Mouse (Mus musculus): ENCODE results near the gene Tlx2. TPM values are rescaled to one million over a fixed set of nuclear protein-coding genes. Genes with fewer than 3 reads are reported as not detected.

The Tlx2 gene
- not detected for polyA plus RNA-seq (2014; fragmentation: Illumina TruSeq; extraction: RNeasy Lipid Tissue Mini Kit (QIAGEN cat#74804); ENCODE audit: low read depth, low replicate concordance)

DNA sequence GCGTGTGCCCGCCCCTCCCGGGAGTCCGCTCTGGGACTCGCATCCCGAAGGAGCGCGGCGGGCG, at the start of gene Tlx2:
TSS of gene Tlx2 (minus strand) at position 47 of the 64 bp plus-strand sequence.

DNA sequence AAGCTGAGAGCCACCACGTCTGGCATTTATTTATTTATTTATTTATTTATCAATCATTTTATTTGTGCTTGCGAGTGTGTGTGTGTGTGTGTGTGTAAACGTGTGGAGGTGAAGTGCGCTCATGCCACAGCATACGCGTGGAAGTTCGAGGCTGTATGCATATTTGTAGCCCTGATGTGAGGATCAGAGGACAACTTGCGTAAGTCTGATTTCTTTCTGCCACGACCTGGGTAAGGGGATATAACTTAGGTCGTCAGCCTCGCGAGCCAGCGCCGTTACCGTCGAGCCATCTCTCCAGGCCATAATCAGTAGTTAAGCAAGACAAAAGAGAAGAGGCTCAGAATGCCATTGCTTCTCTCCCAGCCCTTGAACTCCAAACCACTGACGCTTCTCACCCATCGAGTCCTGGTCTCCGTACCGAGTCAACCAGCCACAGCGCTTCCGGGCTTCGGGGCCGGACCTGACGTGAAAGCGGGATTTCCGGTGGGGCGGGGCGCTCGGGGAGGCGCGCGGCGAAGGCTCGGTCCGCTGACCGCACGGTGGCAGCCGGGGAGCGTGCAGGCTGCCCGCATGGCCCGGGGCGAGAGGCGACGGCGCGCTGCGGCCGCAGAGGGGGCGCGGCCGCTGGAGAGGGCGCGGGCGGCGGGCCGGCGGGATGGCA, 45.0 kb upstream of the Tlx2 start, which contains the start of gene Mogs:
TSS of gene Mogs (plus strand) at position 486 of the 661 bp plus-strand sequence.

DNA sequence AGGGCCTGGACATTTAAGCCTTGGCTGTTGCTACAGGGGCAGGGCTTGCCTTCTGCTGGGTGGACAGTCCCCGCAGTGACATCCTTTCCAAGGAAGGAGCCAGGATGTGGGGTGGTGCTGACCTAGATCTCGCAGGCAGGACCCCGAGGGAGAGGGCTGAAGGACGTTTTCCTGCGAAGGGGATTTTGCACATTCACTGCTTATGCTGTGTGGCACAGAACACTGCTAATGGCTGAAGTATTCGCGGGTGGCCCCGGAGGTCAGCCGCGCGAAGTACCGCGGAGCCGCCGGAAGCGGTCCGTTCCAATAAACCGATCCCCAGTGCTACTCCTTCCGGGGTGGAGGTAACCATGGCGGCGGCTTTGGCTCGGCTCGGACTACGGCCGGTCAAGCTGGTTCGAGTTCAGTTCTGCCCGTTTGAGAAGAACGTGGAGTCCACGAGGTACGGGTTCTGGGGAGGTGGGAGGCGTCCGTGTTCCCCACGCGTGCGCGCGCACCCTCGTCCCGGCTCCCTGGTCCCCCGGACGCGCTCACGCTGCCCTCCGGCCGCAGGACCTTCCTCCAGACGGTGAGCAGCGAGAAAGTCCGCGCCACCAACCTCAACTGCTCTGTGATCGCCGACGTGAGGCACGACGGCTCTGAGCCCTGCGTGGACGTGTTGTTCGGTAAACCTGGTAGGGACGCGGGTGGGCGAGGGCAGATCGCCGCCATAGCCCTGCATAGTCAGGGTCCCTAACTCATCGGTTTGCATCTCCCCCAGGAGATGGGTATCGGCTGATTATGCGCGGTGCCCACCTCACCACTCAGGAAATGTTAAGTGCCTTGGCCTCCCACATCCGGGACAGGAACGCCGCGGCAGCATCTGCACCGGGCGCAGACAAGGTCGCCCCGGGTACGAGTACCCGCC, 38.9 kb upstream of the Tlx2 start, which contains the start of gene Mrpl53:
TSS of gene Mrpl53 (plus strand) at position 279 of the 907 bp plus-strand sequence.

DNA sequence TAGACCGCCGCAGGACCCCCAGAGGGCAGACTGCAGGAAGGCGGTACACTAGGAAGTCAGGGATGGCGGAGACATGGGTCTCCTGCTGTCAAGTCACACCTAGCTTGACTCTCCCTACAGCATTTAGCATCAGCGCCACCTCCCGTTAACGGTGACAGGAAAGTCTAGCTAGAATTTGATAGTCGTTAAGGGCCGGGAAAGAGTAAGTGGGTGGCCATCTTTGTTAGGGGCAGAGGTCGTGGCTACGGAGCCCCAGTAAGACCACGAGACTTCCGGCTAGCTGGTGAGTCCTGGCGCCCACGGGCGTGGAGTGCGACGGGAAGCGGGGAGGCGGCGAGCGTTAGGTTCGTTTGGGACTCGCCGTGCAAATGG, 31.2 kb upstream of the Tlx2 start, which contains the start of the genes Ccdc142 and Gm42688:
TSS of gene Ccdc142 (plus strand) at position 286 of the 372 bp plus-strand sequence.
TSS of gene Gm42688 (plus strand) at position 302 of the 372 bp plus-strand sequence.

DNA sequence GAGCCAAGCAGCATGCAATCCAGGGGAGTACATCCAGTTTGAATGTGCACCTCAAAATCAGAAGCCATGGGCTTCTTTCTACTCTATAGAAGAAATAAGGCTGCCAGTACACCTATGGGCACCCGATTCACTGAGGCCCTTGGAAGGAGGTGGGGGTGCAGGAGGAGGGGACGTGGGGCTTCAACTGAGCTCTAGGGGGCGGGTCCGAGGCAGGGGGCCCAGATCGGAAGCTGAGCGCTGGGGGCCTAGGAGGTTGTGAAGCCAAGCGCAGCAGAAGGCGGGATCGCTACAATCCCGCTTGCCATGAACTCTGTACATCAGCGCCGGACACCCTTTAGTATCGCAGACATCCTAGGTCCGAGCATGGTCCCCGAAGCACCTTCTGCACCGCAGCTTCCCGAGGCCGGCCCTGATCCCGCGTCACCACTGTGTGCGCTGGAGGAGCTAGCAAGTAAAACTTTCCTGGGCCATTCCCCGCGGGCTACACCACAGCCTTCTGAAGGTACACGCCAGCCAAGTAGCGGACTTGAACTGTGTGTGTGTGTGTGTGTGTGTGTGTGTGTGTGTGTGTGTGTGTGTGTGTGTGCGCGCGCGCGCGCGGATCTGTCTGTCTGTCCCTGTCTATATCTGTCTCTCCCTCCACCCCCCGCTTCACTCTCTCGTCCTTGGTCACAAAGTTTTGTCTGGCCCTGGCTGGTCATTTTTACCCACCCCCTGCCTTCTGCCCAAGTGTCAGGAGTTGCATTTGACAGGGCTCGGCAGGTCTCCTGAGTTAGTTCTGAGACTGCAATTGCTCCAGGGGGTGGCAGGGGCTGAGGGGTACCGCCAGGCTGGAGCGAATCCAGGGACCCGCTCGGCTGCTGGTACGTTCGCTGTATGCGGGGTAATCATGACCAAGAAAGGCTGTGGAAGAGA, 16.3 kb upstream of the Tlx2 start, which contains the start of gene Lbx2:
TSS of gene Lbx2 (plus strand) at position 247 of the 915 bp plus-strand sequence.

DNA sequence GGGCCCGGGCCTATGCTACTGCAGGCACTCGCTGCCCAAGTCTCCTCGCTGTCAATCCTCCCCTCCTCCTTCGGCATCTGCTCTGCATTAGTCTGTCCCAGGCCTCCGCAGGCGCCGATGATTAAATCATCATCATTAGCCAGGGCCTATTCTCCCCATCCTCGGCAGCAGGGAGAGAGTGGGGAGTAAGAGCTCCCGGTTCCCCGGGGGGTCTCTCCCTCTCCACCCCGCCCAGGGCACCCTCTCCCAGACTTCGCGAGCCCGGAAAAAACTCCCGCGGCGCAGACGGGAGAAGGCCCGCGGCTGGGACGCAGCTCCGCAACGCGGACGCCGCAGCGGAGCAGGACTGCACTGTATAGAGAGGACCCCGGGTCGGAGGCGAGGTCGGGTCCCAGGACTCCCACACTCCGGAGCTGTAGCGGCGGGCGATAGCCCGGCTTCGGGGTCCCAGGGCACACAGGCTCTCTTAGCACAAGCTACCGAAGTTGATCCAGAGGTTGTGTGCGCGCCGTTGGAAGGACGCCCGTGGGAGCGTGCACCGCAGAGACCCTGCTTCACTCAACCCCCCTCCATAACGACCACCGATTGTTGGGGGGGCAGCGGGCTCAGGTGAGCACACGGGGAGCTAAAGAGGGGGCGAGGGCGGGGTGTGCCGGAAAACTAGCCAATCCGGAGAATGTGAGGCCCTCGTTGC, 7.7 kb upstream of the Tlx2 start, which contains the start of gene Pcgf1:
TSS of gene Pcgf1 (plus strand) at position 240 of the 694 bp plus-strand sequence.

DNA sequence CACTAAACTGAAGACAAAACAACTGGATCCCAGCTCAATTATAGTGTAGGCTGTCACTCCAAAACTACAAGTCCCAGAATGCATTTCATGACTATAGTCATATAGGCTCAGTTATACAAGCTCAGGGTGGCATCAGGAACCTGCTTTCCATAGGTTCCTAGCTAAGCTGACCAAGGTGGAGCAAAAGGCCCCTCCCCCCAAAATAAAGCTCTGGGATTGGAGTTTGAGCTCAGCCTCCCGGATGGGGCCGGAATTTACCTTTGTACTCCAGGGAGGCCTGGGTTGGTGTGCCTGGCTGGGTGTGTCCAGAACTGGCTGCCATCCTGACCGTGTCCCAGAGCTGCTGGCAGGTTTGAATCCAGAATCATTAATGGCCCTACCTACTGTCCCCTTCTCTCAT, 12.3 kb downstream of the Tlx2 start, which contains the start of gene Dqx1:
TSS of gene Dqx1 (plus strand) at position 55 of the 400 bp plus-strand sequence.

DNA sequence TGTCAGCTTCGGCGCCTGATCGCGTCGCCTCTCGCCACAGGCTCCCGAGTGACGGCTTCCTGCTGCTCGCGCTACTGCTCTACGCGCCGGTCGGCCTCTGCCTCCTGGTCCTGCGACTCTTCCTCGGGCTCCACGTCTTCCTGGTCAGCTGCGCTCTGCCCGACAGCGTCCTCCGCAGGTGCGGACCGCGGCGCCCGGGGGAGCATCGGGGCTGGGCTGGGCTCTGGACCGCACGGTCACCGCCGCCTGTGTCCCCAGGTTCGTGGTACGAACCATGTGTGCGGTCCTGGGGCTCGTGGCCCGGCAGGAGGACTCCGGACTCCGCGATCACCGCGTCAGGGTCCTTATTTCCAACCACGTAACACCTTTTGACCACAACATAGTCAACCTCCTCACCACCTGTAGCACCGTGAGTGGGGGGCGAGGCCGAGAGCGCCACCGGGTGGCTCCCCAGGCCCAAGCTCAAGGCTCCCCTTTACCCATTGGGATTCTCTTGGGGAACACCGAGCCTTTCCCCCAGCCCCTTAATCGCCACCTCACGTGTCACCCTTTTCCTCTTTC, 15.1 kb downstream of the Tlx2 start, which contains the start of gene Htra2:
TSS of gene Htra2 (minus strand) at position 403 of the 561 bp plus-strand sequence.

DNA sequence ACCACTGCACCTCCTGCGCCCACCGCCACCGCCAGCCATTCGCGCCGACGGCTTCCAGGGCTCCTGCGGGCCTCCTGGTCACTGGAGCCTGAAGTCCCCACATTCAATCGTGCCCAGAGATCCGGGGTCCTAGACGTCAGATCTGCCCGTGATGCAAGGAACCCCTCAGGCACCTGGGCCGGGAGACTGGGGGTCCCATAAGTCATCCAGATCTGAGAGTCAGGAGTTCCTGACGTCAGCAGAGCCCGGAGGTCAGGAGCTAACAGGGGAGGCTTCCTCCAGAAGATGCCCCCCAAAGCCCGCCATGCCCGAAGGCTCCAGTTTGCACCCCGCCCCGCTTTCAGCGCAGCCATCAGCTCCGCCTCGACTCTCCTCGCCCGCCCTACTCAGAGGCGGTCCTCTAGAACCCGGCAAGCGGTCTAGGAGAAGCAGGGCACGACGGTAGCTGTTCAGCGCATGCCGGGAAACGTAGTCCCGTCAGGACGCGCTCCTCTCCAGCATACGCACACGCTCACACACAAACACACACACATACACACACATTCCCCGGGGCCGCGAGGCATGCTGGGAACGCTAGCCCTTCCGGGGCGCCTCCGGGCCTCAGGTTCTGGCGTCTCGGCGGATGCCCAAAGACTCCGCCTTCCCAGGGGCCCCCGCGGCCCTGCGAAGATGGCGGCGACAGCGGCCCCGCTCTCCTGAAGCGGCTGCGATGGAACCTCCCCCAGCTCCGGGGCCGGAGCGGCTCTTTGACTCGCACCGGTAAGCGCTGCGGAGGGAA, 15.8 kb downstream of the Tlx2 start, which contains the start of gene Aup1:
TSS of gene Aup1 (plus strand) at position 448 of the 778 bp plus-strand sequence.

DNA sequence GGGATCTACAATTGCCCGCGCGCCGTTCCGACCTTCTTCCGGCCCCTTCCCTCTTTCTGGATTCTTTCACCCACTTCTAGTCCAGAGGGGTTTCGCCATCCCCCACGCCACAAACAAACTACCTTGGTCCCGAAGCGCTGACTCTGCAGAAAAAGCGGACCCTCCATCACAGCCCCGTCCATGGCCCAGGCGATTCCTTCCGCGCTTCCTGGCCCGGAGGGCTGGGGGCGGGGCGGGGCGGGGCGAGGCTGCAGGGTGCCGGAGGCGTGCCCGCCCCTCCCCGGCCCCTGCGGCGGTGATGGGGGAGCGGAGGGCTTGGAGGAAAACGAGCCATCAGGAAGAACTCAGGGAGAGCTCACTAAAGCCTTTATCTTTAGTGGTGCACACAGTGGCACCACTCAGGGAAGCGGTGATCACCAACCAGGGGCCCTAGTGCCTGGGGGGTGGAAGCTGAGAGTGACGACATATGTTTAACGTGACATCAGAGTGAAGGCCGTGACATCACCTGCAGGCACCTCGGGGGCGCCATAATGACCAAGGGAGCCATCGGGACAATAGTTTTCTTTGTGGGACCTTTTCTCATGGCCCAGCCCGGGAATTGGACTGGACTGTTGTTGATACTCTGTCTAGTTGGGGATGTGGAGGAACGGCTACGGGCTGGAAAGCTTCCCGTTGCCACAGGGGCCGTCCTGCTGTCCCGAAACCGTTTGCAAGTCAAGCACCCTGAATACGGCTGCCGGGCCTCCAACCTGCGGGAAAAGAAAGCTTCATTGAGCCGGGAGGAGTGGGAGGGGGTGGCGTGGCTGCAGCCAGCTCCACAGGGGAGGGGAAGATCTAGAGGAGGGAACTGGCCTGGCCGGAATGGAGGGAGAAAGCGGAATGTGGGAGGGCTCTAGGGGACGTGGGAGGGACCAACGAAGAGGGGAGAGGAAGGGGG, 36.6 kb downstream of the Tlx2 start, which contains the start of the genes Dok1 and Loxl3:
TSS of gene Dok1 (minus strand) at position 223 of the 937 bp plus-strand sequence.
TSS of gene Loxl3 (plus strand) at position 925 of the 937 bp plus-strand sequence.

Other genes starting within 250 kb of the Tlx2 start
- gene Sema4f, start 130.5 kb downstream of the Tlx2 start, polyA plus RNA-seq (2014; fragmentation: Illumina TruSeq; extraction: RNeasy Lipid Tissue Mini Kit (QIAGEN cat#74804); ENCODE audit: low read depth, low replicate concordance) = not detected
- gene M1ap, start 123.4 kb downstream of the Tlx2 start, polyA plus RNA-seq (2014; fragmentation: Illumina TruSeq; extraction: RNeasy Lipid Tissue Mini Kit (QIAGEN cat#74804); ENCODE audit: low read depth, low replicate concordance) = not detected
- not detected for gene Dok1, start 36.8 kb downstream of the Tlx2 start, polyA plus RNA-seq (2014; fragmentation: Illumina TruSeq; extraction: RNeasy Lipid Tissue Mini Kit (QIAGEN cat#74804); ENCODE audit: low read depth, low replicate concordance)
- 0.40 TPM for gene Loxl3, start 36.1 kb downstream of the Tlx2 start, polyA plus RNA-seq (2014; fragmentation: Illumina TruSeq; extraction: RNeasy Lipid Tissue Mini Kit (QIAGEN cat#74804); ENCODE audit: low read depth, low replicate concordance)
- gene Aup1, start 15.8 kb downstream of the Tlx2 start, polyA plus RNA-seq (2014; fragmentation: Illumina TruSeq; extraction: RNeasy Lipid Tissue Mini Kit (QIAGEN cat#74804); ENCODE audit: low read depth, low replicate concordance) = 23.3 TPM
- 4.0 TPM for gene Htra2, start 15.0 kb downstream of the Tlx2 start, polyA plus RNA-seq (2014; fragmentation: Illumina TruSeq; extraction: RNeasy Lipid Tissue Mini Kit (QIAGEN cat#74804); ENCODE audit: low read depth, low replicate concordance)
- gene Dqx1, start 12.4 kb downstream of the Tlx2 start, polyA plus RNA-seq (2014; fragmentation: Illumina TruSeq; extraction: RNeasy Lipid Tissue Mini Kit (QIAGEN cat#74804); ENCODE audit: low read depth, low replicate concordance) = 1.6 TPM
- gene Pcgf1, start 7.6 kb upstream of the Tlx2 start, polyA plus RNA-seq (2014; fragmentation: Illumina TruSeq; extraction: RNeasy Lipid Tissue Mini Kit (QIAGEN cat#74804); ENCODE audit: low read depth, low replicate concordance) = 4.5 TPM
- not detected for gene Lbx2, start 16.1 kb upstream of the Tlx2 start, polyA plus RNA-seq (2014; fragmentation: Illumina TruSeq; extraction: RNeasy Lipid Tissue Mini Kit (QIAGEN cat#74804); ENCODE audit: low read depth, low replicate concordance)
- not detected for gene Ccdc142, start 31.3 kb upstream of the Tlx2 start, polyA plus RNA-seq (2014; fragmentation: Illumina TruSeq; extraction: RNeasy Lipid Tissue Mini Kit (QIAGEN cat#74804); ENCODE audit: low read depth, low replicate concordance)
- gene Gm42688, start 31.3 kb upstream of the Tlx2 start, polyA plus RNA-seq (2014; fragmentation: Illumina TruSeq; extraction: RNeasy Lipid Tissue Mini Kit (QIAGEN cat#74804); ENCODE audit: low read depth, low replicate concordance) = 0.61 TPM
- 30.5 TPM for gene Mrpl53, start 38.7 kb upstream of the Tlx2 start, polyA plus RNA-seq (2014; fragmentation: Illumina TruSeq; extraction: RNeasy Lipid Tissue Mini Kit (QIAGEN cat#74804); ENCODE audit: low read depth, low replicate concordance)
- 3.1 TPM for gene Mogs, start 45.2 kb upstream of the Tlx2 start, polyA plus RNA-seq (2014; fragmentation: Illumina TruSeq; extraction: RNeasy Lipid Tissue Mini Kit (QIAGEN cat#74804); ENCODE audit: low read depth, low replicate concordance)
- gene Wbp1, start 51.3 kb upstream of the Tlx2 start, polyA plus RNA-seq (2014; fragmentation: Illumina TruSeq; extraction: RNeasy Lipid Tissue Mini Kit (QIAGEN cat#74804); ENCODE audit: low read depth, low replicate concordance) = 4.3 TPM
- gene Ino80b, start 55.1 kb upstream of the Tlx2 start, polyA plus RNA-seq (2014; fragmentation: Illumina TruSeq; extraction: RNeasy Lipid Tissue Mini Kit (QIAGEN cat#74804); ENCODE audit: low read depth, low replicate concordance) = 0.66 TPM
- gene Rtkn, start 65.2 kb upstream of the Tlx2 start, polyA plus RNA-seq (2014; fragmentation: Illumina TruSeq; extraction: RNeasy Lipid Tissue Mini Kit (QIAGEN cat#74804); ENCODE audit: low read depth, low replicate concordance) = not detected
- 0.34 TPM for gene Wdr54, start 86.1 kb upstream of the Tlx2 start, polyA plus RNA-seq (2014; fragmentation: Illumina TruSeq; extraction: RNeasy Lipid Tissue Mini Kit (QIAGEN cat#74804); ENCODE audit: low read depth, low replicate concordance)
- gene 1700003E16Rik, start 86.1 kb upstream of the Tlx2 start, polyA plus RNA-seq (2014; fragmentation: Illumina TruSeq; extraction: RNeasy Lipid Tissue Mini Kit (QIAGEN cat#74804); ENCODE audit: low read depth, low replicate concordance) = not detected
- 5.5 TPM for gene Dctn1, start 95.6 kb upstream of the Tlx2 start, polyA plus RNA-seq (2014; fragmentation: Illumina TruSeq; extraction: RNeasy Lipid Tissue Mini Kit (QIAGEN cat#74804); ENCODE audit: low read depth, low replicate concordance)
- gene Slc4a5, start 149.5 kb upstream of the Tlx2 start, polyA plus RNA-seq (2014; fragmentation: Illumina TruSeq; extraction: RNeasy Lipid Tissue Mini Kit (QIAGEN cat#74804); ENCODE audit: low read depth, low replicate concordance) = not detected

Measured in liver, adult 10 weeks (tissue).